Mouse (Mus musculus): Measurements from ENCODE around the gene Tenm4.

Tenm4 gene

DNA sequence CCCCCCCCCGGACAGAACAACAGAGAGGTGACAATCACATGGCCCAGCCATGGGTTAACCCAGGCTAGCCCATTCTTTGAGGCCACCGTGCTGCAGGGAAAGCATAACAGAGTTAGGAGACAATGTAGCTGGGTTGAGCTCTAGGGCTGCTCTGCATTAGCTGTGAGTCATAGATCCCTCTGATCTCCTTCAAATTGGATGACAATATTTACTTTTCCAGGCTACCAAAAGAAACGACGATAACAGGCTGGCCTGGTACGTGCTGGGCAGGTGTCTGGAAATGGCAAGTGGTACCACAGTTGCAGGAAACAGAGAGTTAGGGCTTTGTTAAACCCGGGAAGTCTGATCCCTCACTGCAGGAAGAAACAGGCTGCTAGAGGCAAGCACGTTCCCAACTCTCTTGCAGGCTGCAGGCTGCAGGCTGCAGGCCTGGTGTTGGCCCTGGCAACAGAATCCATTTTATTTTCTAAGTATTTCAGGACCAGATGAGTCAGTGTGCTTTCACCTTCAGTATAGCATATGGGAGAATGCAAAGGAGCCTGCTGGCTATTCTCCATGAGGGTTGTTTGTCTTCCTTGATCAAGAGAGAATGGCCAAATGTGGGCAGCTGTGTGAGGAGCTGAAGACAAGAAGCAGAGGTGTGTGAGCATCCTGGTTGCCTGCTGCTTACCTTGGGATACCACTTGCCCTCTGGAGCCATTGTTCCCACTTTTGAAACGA, 353.6 kb downstream of the Tenm4 start:
- peak; percentile 31 for DNase-seq (ENCODE audit: low read depth, low spot score)

DNA sequence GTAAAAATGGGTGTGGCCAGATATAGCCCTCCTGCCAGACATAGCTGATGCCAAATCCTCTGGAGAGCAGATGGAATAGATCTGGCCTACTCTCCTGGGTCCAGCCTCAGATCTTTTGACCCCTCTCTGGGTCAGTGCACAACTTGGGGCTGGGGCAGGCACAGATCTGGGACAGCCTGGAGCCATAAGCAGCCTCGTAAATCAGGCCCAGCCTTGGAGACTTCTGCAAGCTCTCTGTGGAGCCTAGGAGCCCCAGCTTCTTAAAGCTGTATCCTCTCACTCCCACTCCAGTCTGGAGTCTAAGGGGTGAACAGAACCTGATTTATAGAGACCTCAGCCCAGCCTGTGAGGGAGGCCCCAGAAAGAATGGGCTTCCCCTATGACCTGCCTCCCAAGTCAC, 354.3 kb downstream of the Tenm4 start:
- no peak for DNase-seq (ENCODE audit: low read depth, low spot score)

DNA sequence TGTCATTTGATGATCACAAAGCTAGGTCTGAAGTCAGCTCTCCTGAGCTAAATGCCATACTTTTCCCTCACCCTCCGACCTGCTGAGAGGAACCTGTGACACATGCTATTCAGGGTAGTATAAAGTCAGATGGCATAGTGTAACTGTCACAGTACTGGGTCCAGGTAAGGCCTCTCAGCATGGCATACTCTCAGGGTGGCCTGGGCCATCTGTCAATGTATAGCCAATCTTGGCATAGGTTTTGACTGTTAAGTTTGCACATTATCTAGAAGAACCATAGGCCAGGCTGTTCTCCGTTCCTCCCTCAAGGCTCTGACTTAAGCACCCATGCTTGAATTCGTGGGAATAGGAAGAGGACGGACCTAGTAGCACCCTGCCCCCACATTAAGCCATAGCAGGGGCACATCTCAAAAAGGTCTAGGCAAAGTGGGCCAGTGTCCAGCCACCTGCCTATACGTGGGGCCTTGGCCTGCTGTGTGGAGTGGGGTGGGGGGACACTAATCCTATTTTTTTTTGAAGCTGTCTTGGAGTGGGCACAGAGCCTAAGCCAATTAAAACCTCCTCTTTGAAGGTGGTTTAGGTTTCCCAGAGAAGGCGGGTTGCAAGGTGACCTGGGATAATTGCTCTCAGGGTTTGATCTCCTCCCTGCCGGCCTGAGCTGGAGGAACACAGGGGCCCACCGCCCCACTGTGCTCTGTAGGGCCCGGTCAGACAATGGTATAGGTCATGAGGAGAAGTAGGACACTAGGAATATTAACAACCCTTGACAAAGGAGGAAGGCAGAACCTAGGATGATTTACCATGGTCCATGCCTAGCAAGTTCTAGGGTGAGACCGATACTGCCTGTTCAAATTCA, 359.8 kb downstream of the Tenm4 start:
- no peak for DNase-seq (ENCODE audit: low read depth, low spot score)

DNA sequence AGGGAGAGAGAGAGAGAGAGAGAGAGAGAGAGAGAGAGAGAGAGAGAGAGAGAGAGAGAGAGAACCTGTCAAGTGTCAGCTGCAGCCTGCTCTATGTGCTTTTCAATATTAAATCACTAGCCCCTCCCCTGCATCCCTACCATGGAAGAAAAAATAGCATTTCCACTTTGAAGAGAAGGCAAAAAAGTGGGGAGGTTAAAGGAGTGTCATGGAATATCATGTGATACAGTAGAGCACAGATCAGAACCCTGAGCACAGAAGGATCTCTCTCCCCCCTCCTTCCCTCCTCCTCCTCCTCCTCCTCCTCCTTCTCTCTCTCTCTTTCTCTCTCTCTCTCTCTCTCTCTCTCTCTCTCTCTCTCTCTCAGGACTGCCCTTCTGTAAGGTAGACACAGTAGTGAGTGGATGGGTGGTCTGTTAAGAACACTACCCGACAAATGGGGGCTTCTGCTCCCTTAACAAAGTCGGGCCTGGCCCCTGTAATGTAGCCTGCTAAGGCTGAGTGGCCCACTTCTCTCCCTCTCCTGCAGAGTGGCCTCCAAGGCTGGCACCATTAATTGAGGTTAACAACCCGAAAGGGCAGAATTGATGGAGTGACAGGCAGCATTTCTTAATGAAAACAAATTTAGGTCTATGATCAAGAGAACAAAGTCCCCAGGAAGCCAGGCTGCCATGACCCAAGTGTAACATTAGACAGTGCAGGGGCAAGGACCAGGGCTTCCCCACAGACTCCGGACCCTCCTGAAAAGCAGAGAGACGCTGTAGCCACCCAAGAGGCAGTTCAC, 361.1 kb downstream of the Tenm4 start:
- DNase-seq (ENCODE audit: low read depth, low spot score), result no peak

DNA sequence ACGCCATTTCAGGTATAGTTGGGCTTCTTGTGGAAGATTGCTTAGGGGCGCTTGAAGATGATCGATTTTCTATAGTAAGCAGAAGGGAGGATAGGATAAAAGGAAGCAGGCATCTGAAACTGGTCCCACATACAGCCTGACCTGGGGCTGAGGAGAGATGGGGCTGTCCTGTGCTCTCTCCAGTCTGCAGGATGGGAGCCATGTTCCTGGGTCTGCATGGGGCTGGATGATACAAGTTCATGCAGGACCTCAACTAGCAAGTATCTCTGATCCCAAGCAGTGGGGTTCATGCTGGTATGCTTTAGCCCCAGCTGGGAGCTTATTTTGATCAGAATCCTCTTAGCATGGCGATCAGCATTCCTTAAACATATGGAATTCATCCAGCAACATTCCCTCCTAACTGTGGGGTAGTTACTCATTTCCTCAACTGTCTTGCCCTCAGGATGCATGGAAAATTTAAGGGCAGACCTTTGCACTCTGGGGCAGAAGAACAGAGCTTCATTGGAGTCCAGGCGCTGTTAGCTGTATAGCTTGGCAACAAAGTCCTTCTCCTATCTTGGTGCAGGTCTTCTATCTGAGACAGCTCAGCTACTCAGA, 361.9 kb downstream of the Tenm4 start:
- peak; percentile 38 for DNase-seq (ENCODE audit: low read depth, low spot score)

DNA sequence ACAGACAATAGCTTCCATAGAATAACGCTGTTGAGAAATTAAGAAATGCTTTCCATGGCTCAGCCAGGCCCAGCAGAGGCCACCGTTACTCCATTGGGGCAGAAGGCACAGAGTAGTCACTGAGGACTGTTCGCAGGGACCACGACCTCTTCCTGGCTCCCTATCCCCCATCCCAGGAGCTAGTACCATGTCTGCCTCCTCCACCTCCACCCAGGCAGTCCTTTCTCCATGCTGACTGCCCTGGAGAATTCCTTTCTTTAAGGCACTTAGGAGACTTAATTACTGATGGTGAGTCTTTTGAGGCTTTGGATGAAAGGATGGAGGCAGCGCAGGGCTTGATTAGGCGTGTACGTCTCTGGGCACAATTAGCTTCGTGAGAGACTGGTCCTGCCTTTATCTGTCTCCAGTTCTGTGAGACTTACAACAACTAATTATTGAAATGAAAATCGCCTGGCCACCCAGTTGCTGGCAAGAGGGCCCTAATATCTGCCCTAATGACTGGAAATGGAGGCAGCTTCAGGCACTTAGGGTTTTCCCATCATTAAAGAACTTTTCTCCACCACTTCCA, 365.4 kb downstream of the Tenm4 start:
- DNase-seq (ENCODE audit: low read depth, low spot score), result no peak

DNA sequence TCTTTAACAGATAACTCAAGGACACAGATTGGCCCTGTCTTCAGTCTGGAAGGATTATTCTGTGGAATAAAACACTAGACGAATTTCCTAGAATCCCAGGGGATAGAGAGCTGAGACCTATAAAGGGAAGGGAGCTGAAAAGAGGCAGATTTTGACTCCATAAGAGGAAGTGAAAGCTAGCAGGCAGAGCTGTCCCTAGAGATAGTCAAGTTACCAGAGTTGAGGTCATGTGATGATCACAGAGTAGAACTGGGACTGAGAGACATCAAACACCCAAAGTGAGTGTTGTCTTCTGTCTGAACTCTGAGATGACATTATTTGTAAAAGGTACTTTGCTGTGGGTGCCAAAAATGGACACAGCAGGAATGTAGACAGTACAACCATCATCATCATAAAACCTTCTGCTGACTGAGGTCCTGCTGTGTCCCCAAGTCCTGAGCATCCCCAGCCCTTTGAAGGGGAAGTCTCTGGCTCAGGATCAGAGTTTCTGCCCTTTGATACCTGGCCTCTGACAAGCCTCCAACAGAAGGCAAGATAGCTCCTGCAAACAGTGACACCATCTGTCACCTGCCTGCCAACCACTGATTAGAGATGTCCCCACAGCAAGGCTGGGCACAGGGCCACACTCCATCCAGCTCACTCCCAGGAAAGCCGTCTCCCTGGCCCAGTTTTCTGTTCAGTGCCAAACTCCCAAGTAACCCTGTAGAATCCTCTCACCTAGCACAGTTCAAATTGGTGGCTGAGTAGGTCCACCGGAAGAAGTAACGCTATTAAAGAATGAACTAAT, 368.4 kb downstream of the Tenm4 start:
- DNase-seq (ENCODE audit: low read depth, low spot score), result no peak

DNA sequence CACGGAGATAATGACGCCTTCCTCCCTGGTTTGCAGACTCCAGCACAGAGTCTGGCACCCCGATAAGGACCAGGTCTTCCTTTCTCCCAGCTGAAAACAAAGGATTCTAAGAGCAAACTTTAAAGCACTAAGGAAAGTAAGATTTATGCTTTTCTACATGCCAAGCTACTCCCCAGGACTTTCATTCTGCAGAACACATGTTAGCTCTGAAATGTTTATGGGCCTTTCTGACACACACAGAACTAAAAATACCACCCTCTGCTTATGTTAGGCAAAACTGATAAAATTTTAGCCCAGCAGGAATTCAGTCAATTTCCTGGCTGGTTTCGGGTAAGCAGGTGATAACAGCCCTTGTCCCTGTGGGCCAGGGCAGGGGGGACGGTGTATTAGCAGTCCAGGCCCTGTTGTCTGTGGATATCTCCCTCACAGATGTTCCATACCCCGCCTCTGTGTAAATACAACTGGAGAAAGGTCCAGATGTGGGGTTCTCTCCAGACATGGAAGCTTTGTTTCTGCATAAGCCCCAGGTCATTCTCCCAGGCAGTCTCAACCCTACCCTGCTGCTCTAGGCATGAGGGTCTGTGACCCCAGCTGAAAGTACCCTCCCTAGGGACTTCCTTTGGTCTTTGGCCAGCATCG, 369.5 kb downstream of the Tenm4 start:
- DNase-seq (ENCODE audit: low read depth, low spot score), result no peak

DNA sequence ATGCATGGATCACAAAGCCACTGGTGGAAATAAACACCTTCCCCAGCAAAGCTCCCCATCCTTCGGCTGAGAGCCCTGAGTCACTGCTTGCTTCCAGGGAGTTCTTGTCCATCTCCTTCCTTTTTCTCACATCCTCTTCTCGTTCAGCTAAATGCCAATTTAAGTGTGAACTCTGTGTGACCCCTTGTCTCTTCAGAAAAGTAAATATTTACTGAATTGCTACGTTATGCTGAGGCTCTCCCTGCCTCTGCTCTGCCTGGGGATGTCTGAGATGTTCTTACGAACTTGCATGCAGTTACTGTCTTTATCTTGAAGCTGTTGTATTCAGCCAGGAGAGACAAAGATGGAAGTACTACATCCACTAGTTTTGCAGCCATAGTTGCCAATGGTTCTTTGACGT, 374.9 kb downstream of the Tenm4 start:
- DNase-seq (ENCODE audit: low read depth, low spot score), result no peak

DNA sequence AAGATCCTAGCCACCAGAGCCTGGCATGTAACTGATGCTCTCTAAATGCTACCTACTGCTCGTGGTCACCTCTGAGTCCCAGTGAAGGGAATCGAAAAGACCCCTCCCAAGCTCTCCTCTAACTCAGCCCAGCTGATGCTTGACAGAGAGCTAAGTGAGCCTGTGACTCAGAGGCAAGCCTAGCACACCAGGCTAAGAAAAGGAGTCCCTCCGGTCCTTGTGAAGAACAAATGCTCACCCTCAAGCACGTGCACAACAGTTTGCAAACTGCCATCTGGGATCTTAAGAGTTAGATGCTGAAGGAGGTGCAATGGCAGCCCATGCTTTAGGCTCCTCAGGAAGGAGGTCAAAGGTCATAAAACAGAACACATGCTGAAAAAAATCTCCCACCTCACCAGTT, 380.8 kb downstream of the Tenm4 start:
- DNase-seq (ENCODE audit: low read depth, low spot score), result no peak

DNA sequence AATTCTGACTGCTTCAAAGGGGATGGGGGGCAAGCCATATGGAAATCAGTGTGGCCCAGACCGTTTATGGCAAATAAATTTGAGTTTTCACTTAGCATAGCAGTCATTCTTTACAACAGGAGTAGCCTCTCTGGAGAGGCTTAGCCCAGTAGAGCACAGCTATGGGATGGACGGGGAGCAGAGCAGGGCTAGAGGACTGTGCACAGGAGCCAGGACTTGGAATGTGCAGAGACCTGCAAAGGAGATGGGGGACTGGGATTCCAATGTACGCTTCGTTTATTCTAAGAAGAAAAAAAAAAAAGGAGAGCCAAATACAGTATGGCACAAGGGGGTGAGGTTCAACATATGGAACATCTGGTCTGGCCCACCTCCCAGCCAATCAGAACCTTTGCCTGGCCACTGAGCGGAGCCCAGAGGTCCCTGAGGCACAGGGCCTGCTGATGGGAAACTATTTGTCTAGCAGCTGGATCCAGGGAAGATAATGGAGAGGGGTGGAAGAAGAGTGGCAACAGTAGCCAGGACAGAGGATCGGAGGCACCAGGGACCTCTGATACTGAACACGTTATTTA, 381.3 kb downstream of the Tenm4 start:
- DNase-seq (ENCODE audit: low read depth, low spot score), result no peak

DNA sequence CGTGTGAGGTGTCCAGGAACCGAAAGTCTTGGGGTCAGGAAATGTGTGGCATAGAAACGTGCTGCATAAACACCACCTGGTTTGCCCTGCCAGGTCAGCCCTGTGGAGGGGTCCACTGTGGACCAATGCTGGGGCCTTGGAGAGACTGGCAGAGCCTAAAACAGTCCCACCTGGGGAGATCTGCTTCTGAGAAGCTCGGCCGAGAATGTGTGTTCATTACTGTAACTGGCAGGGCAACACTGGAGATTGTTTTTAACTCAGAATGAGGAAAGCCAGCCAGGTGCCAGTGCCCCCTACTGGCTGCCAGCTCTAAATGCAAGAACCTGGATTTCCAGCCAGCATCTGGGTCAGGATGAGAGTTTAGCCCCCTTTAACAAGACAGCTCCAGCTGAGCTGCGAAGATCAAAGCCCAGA, 383.2 kb downstream of the Tenm4 start:
- peak; percentile 48 for DNase-seq (ENCODE audit: low read depth, low spot score)

DNA sequence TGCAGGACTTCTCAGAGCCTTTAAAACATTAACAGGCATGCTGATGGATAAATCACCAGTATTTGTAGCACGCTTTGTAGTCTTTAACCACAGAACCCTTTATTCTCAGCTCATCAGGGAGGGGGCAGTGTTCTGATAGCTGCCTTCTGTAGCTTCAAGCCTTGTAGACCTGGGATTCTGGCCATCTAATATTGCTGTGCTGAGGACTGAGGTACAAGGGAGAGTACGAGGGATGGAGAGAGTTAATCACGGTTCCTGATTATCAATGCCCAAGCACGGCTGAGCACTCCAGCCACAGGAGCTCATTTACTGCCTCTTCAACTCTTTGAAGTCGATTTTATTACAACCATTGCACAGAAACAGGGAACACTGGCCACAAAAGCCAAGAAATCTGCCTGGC, 384.2 kb downstream of the Tenm4 start:
- no peak for DNase-seq (ENCODE audit: low read depth, low spot score)

DNA sequence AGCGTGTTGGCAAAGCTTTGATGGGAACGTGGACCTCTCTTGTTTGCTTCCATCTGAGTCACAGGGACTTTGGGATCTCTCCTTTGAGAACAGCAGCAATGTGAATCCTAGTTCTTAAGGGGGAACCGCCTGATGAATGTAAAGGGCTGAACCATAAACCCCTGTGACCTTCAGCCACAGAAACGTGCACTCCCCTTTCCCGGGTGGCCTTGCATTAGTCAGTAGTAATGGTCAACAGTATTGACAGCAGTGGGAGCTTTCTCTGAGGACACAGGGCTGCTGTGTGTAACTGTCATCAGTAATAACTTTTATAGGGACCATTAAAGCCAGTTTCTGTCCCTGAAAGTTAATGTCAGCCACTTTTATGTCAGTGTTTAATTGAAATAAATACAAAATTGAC, 385.7 kb downstream of the Tenm4 start:
- no peak for DNase-seq (ENCODE audit: low read depth, low spot score)

DNA sequence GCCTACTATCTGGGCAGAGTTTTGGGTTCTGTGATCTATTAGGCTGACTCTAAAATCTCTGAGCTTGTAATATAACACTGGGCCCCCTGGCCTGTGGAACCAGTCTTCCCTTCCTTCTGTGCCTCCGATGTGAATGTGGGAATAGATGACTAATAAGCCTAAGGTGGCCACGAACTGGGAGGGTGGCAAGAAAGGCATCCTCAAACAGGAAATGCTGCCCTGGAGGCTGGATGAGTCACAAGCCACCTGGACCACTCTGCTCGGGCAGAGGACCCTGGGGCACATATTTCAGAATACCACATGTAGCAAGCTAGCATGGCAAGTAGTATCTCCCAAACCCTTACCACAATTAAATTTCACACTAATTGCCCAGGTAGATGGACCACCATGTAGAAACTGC, 391.8 kb downstream of the Tenm4 start:
- peak; percentile 82 for DNase-seq (ENCODE audit: low read depth, low spot score)

DNA sequence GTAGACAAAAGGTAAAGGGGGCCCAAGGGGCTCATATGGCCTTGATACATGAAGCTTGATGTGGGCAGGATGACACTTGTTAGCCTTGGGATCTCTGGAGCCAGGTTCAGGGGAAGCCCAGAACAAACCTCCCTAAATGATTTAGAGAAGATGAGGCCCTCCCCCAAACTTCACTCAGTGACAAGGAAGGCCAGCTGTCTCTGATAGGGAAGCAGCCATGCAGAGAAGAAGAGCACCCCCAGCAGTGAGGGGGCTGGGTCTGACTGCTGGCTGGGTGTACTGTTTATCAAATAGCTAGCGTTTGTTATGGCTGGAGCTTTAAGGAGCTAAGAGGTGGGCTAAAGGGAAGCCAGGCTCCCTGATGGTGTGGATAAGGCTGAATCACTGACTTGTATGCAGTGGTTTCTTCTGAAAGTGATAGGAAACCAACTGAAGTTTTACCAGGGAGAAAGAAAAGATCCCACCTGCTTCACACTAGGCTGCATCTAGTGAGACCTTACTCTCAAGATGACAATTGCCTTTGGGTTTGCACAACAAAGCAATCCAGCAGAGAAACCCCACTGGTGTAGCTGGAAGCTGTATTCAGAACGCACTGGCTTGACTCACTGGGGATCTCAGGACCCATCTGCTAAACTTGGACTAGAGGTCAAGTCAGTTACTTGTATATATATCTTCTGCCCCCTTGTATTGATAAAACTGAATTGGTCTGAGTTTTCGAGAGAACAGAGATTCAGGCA, 392.5 kb downstream of the Tenm4 start:
- no peak for DNase-seq (ENCODE audit: low read depth, low spot score)

DNA sequence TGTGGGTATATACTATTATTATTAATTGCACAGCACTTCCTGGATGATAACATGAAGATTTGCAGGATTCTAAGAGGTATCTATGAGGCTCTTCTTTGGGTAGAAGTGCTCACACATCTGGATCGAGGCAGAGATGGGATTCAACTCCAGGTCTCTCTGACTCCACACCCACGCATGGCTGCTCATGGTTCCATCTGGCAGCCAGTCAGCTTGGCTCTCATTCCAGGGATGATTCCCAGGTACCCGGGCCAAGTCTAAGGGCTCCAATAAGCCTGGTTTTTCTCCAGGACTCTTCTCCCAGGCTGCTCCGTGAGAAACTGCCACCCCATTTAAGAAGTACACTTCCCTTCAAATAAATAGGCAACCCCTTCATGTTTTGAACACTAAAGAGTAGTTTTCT, 394.8 kb downstream of the Tenm4 start:
- peak; percentile 84 for DNase-seq (ENCODE audit: low read depth, low spot score)

DNA sequence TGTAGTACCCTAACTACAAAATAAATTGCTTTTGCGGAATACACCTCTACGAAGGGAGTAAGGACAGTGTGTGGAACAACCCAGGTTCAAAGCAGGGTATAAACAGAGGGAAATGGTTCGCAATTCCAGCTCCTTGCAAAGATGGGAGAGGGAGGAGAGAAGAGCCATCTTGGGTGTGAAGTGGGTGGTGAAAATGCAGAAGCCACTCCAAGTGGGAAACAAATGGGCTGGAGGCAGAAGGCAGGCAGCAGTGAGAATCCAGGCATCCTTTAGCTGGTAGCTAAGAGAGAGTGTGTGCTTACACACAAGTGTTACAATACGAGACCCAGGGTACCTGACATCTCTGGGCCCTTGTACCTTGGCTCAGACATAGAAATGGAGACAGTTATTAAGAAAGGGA, 395.2 kb downstream of the Tenm4 start:
- DNase-seq (ENCODE audit: low read depth, low spot score), result no peak

DNA sequence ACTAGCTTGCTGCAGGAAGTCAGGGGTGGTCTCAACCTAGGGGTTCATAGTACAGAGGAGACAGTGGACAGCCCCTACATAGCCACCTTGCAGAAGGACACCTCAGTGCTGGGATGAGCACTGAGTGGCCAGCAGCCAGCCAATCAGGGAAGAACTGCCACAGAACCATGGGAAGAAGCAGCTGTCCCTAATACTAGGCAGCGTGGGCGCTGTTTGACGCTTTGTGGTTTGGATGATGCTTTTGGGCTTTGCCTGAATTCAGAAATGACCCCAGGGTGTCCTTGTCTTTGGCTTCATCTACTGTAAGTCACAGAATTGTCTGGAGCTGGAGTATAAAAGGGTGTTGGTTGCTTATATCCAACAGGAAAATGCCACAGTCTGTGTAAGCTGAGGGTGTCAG, 397.0 kb downstream of the Tenm4 start:
- DNase-seq (ENCODE audit: low read depth, low spot score), result no peak
